Mouse (Mus musculus): Measurements from ENCODE around the gene Proz.
"Not testable (repeated sequence)": the region's sequence is repeated elsewhere in the genome, so short reads cannot be mapped to it uniquely, and the experiment has no call there.

The Proz gene

DNA sequence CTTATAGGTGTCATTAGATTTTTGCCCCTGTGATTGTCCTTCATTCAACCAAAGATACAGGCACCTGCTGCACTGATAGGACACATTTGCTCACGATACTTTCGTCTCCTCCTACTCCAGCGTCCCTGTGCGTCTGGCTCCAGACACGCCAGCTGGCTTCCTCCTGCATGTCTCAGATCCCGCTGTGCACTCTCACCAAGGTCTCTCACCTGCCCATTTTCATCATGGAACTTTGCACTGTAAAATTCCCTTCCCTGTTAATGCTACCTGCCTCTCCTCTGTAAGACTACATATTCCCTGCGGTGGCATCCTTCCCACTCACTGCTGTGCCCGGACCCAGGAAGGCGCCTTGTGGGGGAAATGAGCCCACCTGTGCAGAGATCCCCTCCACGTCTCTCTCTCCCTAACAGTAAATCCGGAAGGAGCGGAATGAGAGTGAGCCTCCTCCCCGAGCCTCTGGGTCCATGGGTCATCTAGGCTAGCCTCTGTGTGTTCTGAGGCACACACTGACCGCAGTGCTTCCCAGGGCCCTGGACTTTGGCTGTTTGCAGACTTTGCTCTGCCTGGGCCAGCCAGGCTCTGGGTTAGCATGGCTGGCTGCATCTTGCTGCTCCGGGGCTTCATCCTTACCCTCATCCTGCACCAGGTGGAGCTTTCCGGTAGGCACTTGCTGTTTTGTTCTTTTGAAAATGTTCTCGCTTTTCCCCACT, at the start of gene Proz:
Gene Proz, plus strand, starts transcription at position 474 of the 710 bp plus-strand sequence.
- no peak for DNase-seq (ENCODE audit: low spot score)

DNA sequence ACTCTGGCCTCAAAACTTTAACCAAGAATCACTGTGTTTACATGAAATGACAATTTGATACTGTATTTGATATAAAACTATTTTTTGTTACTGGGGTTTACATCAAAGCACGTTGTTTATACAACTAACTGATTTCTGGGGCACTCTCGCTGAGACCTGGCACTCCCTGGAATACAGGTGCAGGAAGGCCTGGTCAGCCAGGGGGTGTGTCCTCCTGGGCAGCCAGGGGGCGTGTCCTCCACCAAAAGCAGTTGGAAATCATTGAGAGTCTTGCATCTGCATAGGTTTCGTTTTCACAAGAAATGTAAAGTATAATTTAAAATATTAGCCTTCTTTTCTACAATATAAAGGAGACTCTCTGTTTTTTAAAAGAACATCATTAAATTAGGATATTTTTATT, 41.2 kb upstream of the Proz start:
- peak; percentile 53 for DNase-seq (ENCODE audit: low spot score)

DNA sequence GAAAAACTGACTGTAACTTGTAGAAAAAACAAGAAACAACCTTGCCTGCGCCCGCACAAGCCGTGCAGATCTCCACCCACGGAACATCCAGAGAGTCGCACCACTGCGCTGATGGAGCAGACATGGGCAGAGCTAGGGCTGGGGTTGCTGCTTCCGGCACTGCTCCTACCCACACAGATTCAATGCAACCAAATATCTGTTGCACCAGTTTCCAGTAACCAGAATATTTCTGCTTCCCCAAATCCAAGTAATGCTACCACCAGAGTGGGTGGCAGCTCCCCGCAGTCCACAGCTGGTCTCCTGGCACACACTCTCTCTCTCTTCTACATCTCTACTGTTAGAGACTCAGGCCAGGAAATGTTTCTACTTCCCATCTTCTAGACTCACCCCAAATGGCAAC, 38.9 kb upstream of the Proz start:
- peak; percentile 18 for DNase-seq (ENCODE audit: low spot score)

DNA sequence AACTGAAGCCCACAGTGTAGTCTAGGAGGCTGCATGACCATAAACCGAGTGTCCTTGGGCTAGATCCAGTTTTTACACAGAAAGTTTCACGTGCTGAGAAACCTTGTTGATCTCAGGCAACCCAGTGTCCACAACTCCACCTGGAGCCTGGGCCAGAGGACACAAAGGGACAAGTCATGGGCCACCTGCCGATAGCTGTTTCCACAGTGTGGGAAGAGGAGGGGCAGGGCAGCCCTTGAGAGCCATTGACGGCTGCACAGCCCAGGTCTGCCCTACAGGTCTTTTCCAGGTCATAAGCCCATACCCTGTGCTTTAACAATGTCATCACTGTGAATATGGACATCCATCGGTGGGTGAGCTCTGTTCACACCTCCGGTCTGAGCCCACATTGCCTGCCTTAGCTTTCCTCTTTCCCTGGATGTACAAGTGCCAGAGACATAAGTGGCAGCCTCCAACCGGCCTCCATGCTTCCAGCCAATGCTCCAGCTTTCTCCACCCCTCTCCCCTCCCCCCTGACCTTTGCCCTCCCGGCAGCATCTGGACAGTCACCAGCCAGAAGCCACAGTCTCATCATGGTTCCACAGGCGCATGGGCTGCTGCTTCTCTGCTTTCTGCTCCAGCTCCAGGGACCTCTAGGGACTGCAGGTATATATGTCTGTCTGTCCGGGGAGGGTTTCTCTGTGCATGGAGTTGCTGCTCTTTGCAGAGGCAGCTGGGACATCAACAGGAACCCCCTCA, 35.1 kb upstream of the Proz start, which contains the start of gene F7:
Gene F7, plus strand, starts transcription at position 548 of the 738 bp plus-strand sequence.
- DNase-seq (ENCODE audit: low spot score) = peak; percentile 55

DNA sequence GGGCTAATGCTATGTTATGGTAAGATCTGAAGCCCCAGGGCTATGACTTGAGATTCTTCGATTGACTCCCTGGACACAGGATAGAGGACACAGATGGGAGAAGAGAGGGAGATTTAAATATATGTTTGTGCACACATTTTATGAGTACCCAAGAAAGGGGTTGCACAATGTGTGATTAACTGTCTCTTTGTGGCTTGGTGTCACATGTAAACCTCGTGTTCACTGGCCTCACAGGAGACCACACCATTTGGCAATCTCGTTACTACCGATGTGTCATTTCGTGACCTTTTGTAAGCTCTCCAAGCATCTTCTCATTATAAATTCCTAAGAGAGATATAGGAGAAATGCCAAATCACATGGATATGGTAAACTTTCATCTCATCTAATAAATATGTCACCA, 33.1 kb upstream of the Proz start:
- DNase-seq (ENCODE audit: low spot score) = peak; percentile 31

DNA sequence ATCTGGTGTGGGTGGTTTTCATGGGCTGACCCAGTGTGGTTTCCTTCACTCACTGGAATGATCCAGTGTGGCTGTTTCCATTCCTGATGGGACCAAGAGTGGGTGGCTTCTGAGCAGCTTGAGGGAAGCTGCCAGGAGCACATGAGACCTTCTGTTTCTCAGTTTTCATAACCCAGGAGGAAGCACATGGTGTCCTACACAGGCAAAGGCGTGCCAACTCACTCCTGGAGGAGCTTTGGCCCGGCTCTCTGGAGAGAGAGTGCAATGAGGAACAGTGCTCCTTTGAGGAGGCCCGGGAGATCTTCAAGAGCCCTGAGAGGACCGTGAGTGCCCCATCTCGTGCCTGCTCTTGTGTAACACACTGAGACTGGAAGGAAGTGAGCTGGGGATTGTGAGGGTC, 32.2 kb upstream of the Proz start:
- DNase-seq (ENCODE audit: low spot score) = peak; percentile 86

DNA sequence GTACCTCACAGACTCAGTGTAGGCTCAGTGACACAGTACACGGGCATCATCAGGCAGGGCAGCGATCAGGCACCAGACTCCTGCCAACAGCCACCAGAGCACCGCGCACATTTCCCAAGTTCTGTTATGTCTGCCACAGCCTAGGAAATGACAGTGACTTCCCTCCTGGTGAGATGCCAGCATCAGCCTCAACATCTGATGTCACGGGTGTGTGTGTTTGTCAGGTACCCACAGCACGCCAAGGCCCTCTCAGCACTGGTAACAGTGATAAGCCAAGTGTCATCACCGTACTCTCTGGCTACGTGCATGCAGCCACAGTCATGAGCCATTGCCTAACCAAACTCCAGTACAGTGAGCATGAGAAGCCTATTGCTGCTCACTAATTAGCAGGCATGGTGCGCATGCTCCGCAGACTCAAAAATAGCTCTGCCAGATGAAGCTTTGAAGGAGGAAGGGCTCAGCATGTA, 24.3 kb upstream of the Proz start:
- no peak for DNase-seq (ENCODE audit: low spot score)

DNA sequence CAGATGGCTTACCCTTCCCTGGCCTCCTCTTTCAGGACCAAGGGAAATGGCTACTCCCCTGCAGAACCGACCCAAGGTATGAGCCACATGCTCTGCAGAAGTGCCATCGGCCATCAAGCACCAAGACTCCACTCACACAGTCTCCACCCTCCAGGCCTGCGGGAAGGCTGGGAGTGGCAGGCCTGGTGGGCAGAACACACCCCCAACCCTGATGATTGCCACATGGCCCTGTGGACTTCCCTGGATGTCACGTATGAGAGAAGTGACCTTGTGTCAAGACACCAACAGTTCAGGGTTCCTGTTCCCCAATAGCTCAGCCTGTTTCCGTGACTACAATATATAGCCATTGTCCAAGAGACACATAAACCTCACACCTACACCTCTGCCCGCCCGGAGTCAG, 23.7 kb upstream of the Proz start, which contains the start of gene F10:
Gene F10, plus strand, starts transcription at position 294 of the 400 bp plus-strand sequence.
- peak; percentile 45 for DNase-seq (ENCODE audit: low spot score)

DNA sequence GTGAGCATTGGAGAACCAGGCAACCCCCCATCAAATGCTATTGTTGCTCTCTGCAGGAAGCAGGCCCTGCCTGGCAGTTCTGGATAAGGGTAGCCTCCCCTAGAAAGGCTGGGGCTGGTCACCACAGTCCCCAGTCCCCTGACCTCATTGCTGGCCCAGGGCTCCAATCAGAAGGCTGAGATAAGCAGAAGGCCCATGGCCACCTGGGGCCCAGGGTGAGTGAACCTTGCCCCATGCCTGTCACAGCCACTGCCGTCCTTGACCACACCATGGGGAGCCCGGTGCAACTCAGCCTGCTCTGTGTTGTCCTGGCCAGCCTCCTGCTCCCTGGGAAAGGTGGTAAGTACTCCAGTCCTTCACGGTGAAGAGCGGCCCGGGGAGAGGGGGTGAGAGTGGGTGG, 23.1 kb upstream of the Proz start:
- DNase-seq (ENCODE audit: low spot score) = no peak

DNA sequence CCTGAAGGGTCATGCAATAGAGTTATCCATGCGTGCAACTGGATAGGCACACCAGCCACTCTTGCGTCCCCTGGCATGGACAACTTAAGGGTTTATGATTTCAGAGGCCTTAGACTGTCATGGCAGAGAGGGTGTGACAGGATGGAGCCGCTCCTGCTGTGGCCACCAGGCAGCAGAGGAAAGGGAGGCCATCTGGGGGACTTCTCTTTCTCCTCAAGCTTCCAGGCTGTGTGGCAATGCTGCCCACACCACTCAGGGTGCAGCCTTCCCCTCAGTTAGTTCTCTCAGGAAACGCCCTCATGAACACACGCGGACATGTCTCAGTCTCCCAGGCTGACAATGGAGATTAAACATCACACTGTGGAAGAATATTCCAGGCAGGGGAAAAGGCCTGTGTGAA, 21.7 kb upstream of the Proz start:
- peak; percentile 17 for DNase-seq (ENCODE audit: low spot score)

DNA sequence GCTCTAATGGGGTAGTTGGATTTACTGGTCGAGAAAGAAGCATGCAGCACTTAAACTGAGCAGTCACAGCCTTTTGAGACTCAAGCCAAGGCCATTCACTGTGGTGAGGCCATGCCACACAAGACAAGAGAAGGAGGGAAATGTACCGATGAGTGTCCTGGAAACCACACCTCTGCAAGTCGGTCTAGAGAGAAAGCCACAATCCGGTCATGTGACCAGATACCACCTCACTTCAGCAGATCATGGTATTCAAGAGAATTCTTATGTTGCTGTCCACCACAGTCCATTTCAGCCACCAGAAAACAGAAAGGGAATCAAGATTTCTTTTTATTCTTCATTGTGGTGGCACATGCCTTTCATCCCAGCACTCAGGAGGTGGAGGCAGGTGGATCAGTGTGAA, 19.3 kb upstream of the Proz start:
- DNase-seq (ENCODE audit: low spot score) = no peak

DNA sequence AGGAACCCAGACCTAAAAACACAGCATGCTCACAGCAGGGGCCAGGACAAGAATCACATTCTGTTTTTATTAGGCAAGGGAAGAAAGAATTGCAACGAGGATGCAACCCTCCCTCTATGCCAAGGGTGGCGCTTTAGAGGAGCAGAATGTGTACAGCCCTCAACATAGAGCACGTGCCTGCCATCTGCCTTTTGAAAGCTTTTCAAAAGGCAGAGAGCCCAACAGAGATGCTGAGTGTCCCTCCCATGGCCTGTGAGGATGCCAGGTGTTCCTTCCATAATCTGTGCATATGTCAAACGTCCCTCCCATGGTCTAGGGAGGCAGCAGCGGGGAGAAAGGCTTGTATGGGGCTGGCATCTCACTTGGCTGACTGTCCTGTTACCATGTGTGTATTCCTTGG, 13.1 kb upstream of the Proz start:
- no peak for DNase-seq (ENCODE audit: low spot score)

DNA sequence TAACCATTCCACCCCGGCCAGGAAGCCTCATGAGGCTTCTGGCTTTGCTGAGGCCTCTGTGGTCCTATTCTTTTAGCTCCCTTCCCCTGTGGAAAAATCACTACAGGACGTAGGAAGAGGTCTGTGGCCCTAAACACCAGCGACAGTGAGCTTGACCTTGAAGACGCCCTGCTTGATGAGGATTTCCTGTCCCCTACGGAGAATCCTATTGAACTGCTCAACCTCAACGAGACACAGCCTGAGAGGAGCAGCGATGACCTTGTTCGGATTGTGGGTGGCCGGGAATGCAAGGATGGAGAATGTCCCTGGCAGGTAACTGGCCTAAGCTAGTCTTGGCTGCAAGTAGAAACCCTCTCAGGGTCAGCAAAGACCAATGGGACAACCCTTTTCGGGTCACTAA, 10.2 kb upstream of the Proz start:
- DNase-seq (ENCODE audit: low spot score) = no peak

DNA sequence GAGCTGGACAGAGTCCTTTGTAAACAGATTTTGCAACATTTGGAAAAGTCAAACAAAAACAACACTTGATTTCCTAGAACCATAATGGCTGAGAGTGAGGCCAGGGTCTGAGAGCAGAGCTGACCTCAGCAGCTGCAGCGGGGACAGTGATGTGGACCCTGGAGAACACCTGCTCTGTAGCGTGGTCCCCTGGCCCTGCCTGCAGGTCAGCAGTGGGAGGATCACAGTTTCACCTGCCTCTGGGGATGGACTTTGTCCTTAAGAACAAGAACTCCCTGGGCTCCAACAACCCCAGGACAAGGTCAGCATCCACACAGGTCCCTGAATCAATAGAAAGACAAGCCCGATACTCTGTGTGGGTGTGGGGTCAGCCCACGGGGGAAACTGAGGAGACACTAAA, 3.4 kb upstream of the Proz start:
- DNase-seq (ENCODE audit: low spot score) = peak; percentile 18

DNA sequence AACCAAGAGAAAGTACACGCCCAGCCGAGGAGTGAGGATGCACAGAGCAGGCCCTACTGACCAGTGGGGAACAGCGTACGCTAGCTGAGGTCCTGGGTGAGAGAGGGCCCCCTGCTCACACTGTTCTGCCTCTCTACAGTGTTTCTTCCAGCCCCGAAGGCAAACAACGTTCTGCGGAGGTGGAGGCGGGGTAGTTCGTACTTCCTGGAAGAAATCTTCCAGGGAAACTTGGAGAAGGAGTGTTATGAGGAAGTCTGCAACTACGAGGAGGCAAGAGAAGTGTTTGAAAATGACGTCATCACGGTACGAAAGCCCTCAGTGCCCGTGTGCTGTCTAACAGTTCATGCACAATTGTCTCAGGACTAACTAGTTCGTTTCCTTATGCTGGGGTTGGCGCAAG, 2.4 kb downstream of the Proz start:
- peak; percentile 61 for DNase-seq (ENCODE audit: low spot score)

DNA sequence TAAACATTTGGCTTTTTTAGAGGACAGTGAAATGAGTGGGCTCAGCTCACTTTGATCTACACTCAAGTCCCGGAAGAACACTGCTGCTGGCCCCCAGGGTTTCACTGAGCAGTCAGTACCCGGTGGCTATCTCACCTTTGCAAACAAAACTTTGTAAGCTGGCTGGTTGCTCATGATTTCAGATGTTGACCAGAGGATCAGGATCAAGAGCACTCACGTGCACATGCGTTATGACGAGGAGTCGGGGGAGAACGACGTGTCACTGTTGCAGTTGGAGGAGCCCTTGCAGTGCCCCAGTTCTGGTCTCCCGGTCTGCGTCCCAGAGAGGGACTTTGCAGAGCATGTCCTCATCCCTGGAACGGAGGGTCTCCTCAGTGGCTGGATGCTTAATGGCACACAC, 12.5 kb downstream of the Proz start:
- DNase-seq (ENCODE audit: low spot score) = no peak

DNA sequence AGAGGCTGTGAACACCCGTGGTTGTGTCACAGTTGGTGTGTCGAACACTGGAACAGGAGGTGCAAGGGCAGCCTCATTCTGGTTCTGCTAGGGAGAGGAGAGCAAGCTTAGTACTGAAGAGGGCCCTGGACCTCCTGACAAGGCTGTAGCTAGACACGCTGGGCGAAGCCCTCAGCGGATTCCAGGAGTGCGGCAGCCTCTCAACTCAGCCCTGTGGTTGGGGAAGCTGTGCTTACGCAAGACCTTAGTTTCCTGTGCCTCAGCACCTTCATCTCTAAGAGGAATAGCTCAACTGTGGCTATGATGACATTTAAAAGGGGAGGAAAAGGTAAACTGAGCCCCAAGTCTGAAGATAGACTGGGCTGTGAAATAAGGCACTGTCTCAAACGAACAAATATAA, 14.3 kb downstream of the Proz start:
- peak; percentile 57 for DNase-seq (ENCODE audit: low spot score)

DNA sequence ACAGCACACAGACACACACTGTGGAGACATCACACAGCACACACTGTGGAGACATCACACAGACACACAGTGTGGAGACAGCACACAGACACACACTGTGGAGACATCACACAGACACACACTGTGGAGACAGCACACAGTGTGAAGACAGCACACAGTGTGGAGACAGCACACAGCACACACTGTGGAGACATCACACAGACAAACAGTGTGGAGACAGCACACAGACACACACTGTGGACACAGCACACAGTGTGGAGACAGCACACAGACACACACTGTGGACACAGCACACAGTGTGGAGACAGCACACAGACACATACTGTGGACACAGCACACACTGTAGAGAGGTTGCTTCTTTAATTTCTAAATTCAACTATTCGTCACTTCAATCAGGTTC, 14.9 kb downstream of the Proz start:
- DNase-seq (ENCODE audit: low spot score) = not testable (repeated sequence)

DNA sequence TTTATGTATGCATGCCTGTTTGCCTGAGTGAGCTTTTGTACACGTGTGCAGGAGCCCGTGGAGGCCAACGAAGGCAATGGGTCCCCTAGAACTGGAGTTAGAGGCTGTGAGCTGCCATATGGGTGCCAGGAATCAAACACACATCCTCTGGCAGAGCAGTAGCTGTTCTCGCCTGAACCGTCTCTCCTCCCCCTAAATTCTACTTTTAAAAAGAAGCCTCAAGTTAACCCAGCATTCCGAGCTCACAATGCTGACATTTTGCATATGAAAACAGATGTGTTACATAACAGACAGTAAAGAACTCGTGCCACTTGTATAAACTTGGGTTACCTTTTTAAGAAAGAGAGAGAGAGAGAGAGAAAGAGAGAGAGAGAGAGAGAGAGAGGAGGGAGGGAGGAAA, 16.8 kb downstream of the Proz start:
- no peak for DNase-seq (ENCODE audit: low spot score)

DNA sequence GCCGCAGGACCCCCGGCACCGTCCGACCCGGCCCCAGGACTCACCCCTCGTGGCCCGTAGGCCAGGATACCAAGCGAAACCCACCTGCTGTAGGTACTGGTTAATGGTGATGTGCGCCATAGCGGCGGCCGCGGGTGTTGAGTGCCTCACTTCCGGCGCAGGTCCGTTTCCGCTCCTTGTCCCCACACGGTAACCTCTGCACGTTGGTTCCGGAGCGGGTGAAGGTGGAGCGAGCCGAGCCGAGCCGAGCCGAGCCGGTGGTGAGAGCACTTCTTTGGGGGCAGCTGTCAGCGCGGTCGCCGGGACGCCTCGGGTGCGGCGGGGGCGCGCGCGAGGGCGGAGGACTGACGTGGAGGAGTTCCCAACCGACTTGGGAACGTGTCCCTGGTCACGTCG, 44.0 kb downstream of the Proz start:
- DNase-seq (ENCODE audit: low spot score) = peak; percentile 90

DNA sequence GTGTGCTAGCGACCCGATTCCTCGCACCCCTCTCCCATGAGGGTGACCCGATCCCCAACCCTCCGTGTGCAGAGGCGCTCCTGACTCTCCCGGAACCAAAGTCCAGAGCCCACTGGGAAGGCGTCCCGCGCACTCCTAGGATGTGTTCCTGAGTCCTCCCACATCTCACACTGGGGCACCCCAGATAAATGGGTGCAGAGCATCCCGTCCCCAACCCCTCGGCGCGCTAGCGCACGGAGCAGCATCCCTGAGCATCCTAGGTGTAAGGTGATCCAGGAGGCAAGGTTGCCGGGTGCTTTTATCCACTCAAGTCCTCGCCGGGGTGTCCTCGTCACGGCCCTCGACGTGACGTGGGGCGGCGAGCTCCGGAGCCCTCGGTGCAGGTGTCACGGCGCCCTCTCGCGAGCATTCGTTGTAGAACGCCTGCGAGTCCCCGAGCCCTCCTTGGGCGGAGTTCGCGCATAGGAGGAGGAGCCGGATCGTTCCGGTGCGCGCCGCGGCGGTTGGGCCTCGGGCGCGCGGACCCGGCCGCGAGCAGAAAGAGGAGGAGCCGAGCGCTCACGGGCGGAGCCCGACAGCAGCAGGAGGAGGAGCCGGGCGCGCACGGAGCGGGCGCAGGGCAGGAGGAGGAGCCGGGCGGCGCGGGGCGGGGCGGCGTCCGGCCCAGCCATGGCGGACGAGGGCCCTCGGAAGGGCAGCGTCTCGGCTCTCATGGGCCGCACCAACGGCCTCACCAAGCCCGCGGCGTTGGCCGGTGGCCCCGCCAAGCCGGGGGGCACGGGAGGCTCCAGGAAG, 44.6 kb downstream of the Proz start, which contains the start of the genes Pcid2 and Cul4a:
Gene Pcid2, minus strand, starts transcription at position 373 of the 795 bp plus-strand sequence.
Gene Cul4a, plus strand, starts transcription at position 535 of the 795 bp plus-strand sequence.
- peak; percentile 96 for DNase-seq (ENCODE audit: low spot score)

DNA sequence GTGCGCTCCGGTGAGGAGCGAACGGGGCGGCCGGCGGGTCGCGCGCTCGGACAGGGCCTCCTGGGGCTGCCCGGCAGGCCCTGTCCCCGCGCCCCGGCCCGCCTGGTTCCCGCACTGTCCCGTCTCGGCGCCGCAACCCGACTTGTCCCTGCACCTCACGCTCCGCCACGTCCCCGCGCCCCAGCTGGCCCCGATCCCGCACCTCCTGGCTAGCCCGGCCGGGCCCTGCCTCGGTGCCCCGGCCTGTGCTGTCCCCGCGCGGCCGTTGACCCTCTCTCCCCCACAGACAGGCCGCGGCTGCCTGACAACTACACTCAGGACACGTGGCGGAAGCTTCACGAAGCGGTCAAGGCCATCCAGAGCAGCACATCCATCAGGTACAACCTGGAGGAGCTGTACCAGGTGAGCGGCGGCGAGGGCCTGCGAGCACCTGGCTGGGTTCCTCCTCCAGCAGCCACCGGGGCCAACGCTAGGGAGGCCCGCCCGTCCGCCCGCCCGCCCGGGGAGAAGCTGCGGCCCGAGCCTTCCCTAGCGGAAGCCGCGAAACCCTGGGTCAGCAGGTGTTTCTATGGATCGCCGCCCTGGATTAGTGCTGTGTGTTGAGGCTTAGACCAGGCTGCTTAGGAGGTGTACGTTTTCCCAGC, 45.3 kb downstream of the Proz start:
- peak; percentile 10 for DNase-seq (ENCODE audit: low spot score)

All from lung, postnatal 25 days (tissue).